Mouse (Mus musculus): Measurements from ENCODE around the gene Megf8. TPM values are rescaled to one million over a fixed set of nuclear protein-coding genes. Genes with fewer than 3 reads are reported as not detected.

The Megf8 gene
- total RNA-seq, 1 experiment = 47.5 TPM

GRCm38 (mm10) chr7:25388916-25389315, 72.0 kb downstream of the Megf8 start:
- in situ Hi-C loops (cut with MboI; ENCODE audit: low sequenced_read_pairs in 2 of 2, unreplicated experiment in 2 of 2) = no loop called here
- TF ChIP-seq ZC3H11A (IDR thresholded peaks at IDR 0.05; ENCODE audit: borderline replicate concordance, low read depth, low read length) (no peak), ZNF384 (IDR thresholded peaks at IDR 0.05; ENCODE audit: low read depth, low read length) (no peak), MAFK (IDR thresholded peaks at IDR 0.05; ENCODE audit: insufficient read depth, low read depth, low read length) (no peak), CHD2 (IDR thresholded peaks at IDR 0.05; ENCODE audit: low read depth, low read length) (no peak), HCFC1 (IDR thresholded peaks at IDR 0.05; ENCODE audit: borderline replicate concordance, insufficient read depth, low read length) (no peak)
- H3K9me3 ChIP-seq (ENCODE audit: control insufficient read depth, insufficient read depth, low read depth, low read length) = no peaks in the 10 kb centered on the region

GRCm38 (mm10) chr7:25390054-25390770, 73.2 kb downstream of the Megf8 start:
- DNase-seq (ENCODE audit: low read depth, low spot score) = no peak
- in situ Hi-C loops (cut with MboI; ENCODE audit: low sequenced_read_pairs in 2 of 2, unreplicated experiment in 2 of 2) = no loop called here
- no peak overlapping the region for H3K27ac ChIP-seq (ENCODE audit: insufficient read depth, low read depth, low read length, poor library complexity, severe bottlenecking)
- peaks cover 1 to 4% of the 10 kb centered on the region in 2 experiments; a peak in 2 of 4 replicates for H3K4me1 ChIP-seq (ENCODE audit: control insufficient read depth in 2 of 2, insufficient read depth in 2 of 2, low read length in 2 of 2, poor library complexity in 1 of 2)
- H3K36me3 ChIP-seq (ENCODE audit: control insufficient read depth, insufficient read depth, low read length, poor library complexity, severe bottlenecking) = no peaks in the 10 kb centered on the region; the same call in 1 of the 2 replicates
- H3K9ac ChIP-seq (ENCODE audit: insufficient read depth, low read depth, low read length, poor library complexity, severe bottlenecking) = no peak overlapping the region; the same call in 1 of the 2 replicates
- no peak overlapping the region for H3K4me3 ChIP-seq (ENCODE audit: insufficient read depth in 1 of 2, low read depth in 1 of 2, low read length in 2 of 2, poor library complexity in 1 of 2, severe bottlenecking in 1 of 2)
- no peaks in the 10 kb centered on the region for H3K9me3 ChIP-seq (ENCODE audit: control insufficient read depth, insufficient read depth, low read depth, low read length)
- TF ChIP-seq ZNF384 (IDR thresholded peaks at IDR 0.05; ENCODE audit: low read depth, low read length) = no peak
- TF ChIP-seq HCFC1 (IDR thresholded peaks at IDR 0.05; ENCODE audit: borderline replicate concordance, insufficient read depth, low read length) = no peak
- TF ChIP-seq MAFK (IDR thresholded peaks at IDR 0.05; ENCODE audit: insufficient read depth, low read depth, low read length) = no peak
- no peak for TF ChIP-seq CHD2 (IDR thresholded peaks at IDR 0.05; ENCODE audit: low read depth, low read length)
- TF ChIP-seq ZC3H11A (IDR thresholded peaks at IDR 0.05; ENCODE audit: borderline replicate concordance, low read depth, low read length) = no peak

More at GRCm38 (mm10) chr7:25388916-25389315, 72.0 kb downstream of the Megf8 start:
- H3K4me3 ChIP-seq (ENCODE audit: insufficient read depth in 1 of 2, low read depth in 1 of 2, low read length in 2 of 2, poor library complexity in 1 of 2, severe bottlenecking in 1 of 2) = no peak overlapping the region
- peaks cover 1 to 4% of the 10 kb centered on the region in 2 experiments; a peak in 2 of 4 replicates for H3K4me1 ChIP-seq (ENCODE audit: control insufficient read depth in 2 of 2, insufficient read depth in 2 of 2, low read length in 2 of 2, poor library complexity in 1 of 2)
- no peak for DNase-seq (ENCODE audit: low read depth, low spot score)
- H3K9ac ChIP-seq (ENCODE audit: insufficient read depth, low read depth, low read length, poor library complexity, severe bottlenecking) = no peak overlapping the region
- no peak overlapping the region for H3K27ac ChIP-seq (ENCODE audit: insufficient read depth, low read depth, low read length, poor library complexity, severe bottlenecking)
- H3K36me3 ChIP-seq (ENCODE audit: control insufficient read depth, insufficient read depth, low read length, poor library complexity, severe bottlenecking) = no peaks in the 10 kb centered on the region; the same call in 1 of the 2 replicates

GRCm38 (mm10) chr7:25390986-25391385, 74.0 kb downstream of the Megf8 start:
- no peak overlapping the region for H3K27ac ChIP-seq (ENCODE audit: insufficient read depth, low read depth, low read length, poor library complexity, severe bottlenecking)
- in situ Hi-C loops (cut with MboI; ENCODE audit: low sequenced_read_pairs in 2 of 2, unreplicated experiment in 2 of 2) = no loop called here
- H3K9ac ChIP-seq (ENCODE audit: insufficient read depth, low read depth, low read length, poor library complexity, severe bottlenecking) = no peak overlapping the region
- TF ChIP-seq CHD2 (IDR thresholded peaks at IDR 0.05; ENCODE audit: low read depth, low read length) = no peak
- no peak for TF ChIP-seq HCFC1 (IDR thresholded peaks at IDR 0.05; ENCODE audit: borderline replicate concordance, insufficient read depth, low read length)
- no peak for TF ChIP-seq MAFK (IDR thresholded peaks at IDR 0.05; ENCODE audit: insufficient read depth, low read depth, low read length)
- no peak for TF ChIP-seq ZNF384 (IDR thresholded peaks at IDR 0.05; ENCODE audit: low read depth, low read length)
- no peak for TF ChIP-seq ZC3H11A (IDR thresholded peaks at IDR 0.05; ENCODE audit: borderline replicate concordance, low read depth, low read length)
- no peak overlapping the region for H3K4me3 ChIP-seq (ENCODE audit: insufficient read depth in 1 of 2, low read depth in 1 of 2, low read length in 2 of 2, poor library complexity in 1 of 2, severe bottlenecking in 1 of 2)
- no peak for DNase-seq (ENCODE audit: low read depth, low spot score)
- no peaks in the 10 kb centered on the region for H3K9me3 ChIP-seq (ENCODE audit: control insufficient read depth, insufficient read depth, low read depth, low read length)
- H3K4me1 ChIP-seq (ENCODE audit: control insufficient read depth in 2 of 2, insufficient read depth in 2 of 2, low read length in 2 of 2, poor library complexity in 1 of 2) = peaks cover 1 to 4% of the 10 kb centered on the region in 2 experiments; a peak in 2 of 4 replicates
- H3K36me3 ChIP-seq (ENCODE audit: control insufficient read depth, insufficient read depth, low read length, poor library complexity, severe bottlenecking) = no peaks in the 10 kb centered on the region; the same call in 1 of the 2 replicates

GRCm38 (mm10) chr7:25391856-25392453, 75.0 kb downstream of the Megf8 start:
- TF ChIP-seq ZC3H11A (IDR thresholded peaks at IDR 0.05; ENCODE audit: borderline replicate concordance, low read depth, low read length) = no peak
- TF ChIP-seq ZNF384 (IDR thresholded peaks at IDR 0.05; ENCODE audit: low read depth, low read length) = no peak
- TF ChIP-seq MAFK (IDR thresholded peaks at IDR 0.05; ENCODE audit: insufficient read depth, low read depth, low read length) = no peak
- TF ChIP-seq HCFC1 (IDR thresholded peaks at IDR 0.05; ENCODE audit: borderline replicate concordance, insufficient read depth, low read length) = no peak
- TF ChIP-seq CHD2 (IDR thresholded peaks at IDR 0.05; ENCODE audit: low read depth, low read length) = no peak
- in situ Hi-C loops (cut with MboI; ENCODE audit: low sequenced_read_pairs in 2 of 2, unreplicated experiment in 2 of 2) = no loop called here
- Histone ChIP-seq H3K27ac (ENCODE audit: insufficient read depth, low read depth, low read length, poor library complexity, severe bottlenecking) (no peak overlapping the region), H3K9ac (ENCODE audit: insufficient read depth, low read depth, low read length, poor library complexity, severe bottlenecking) (no peak overlapping the region), H3K4me3 (ENCODE audit: insufficient read depth in 1 of 2, low read depth in 1 of 2, low read length in 2 of 2, poor library complexity in 1 of 2, severe bottlenecking in 1 of 2) (no peak overlapping the region), H3K4me1 (ENCODE audit: control insufficient read depth in 2 of 2, insufficient read depth in 2 of 2, low read length in 2 of 2, poor library complexity in 1 of 2) (peaks cover 1 to 7% of the 10 kb centered on the region in 2 experiments; a peak in 2 of 4 replicates), H3K9me3 (ENCODE audit: control insufficient read depth, insufficient read depth, low read depth, low read length) (no peaks in the 10 kb centered on the region), H3K36me3 (ENCODE audit: control insufficient read depth, insufficient read depth, low read length, poor library complexity, severe bottlenecking) (no peaks in the 10 kb centered on the region; the same call in 1 of the 2 replicates)
- DNase-seq (ENCODE audit: low read depth, low spot score) = no peak
